Mouse (Mus musculus) forebrain, embryonic 16.5 days (tissue): ENCODE results near the gene Cacnb1. TPM values are rescaled to one million over a fixed set of nuclear protein-coding genes. Genes with fewer than 3 reads are reported as not detected.

Experiments
- ATAC-seq: fragments of 200-750 bp; cut with Nextera tagmentation; 2 replicates; pipeline ENCODE4 v1.8.0; 2017; ENCODE audit warnings: mild to moderate bottlenecking, moderate library complexity
- H3K27ac ChIP-seq: fragments of 300-500 bp; sonication (generic); 2 replicates; pipeline ENCODE4 v1.5.1; 2014; ENCODE audit warnings: low read length, control low read depth
- H3K27me3 ChIP-seq: fragments of 300-500 bp; sonication (generic); replicated peaks from 2 replicates; pipeline ENCODE4 v1.6.1; 2014; ENCODE audit warnings: low read length; ENCODE audit not compliant: control insufficient read depth, insufficient read depth
- H3K36me3 ChIP-seq: fragments of 300-500 bp; sonication (generic); 2 replicates; pipeline ENCODE4 v1.6.1; 2014; ENCODE audit not compliant: control insufficient read depth, insufficient read depth
- H3K4me1 ChIP-seq: fragments of 300-500 bp; sonication (generic); replicated peaks from 2 replicates; pipeline ENCODE4 v1.6.1; 2014; ENCODE audit warnings: low read length; ENCODE audit not compliant: control insufficient read depth, insufficient read depth
- H3K4me2 ChIP-seq: fragments of 300-500 bp; sonication (generic); 2 replicates; pipeline ENCODE4 v1.6.1; 2014; ENCODE audit warnings: mild to moderate bottlenecking, low read length, control low read depth
- H3K4me3 ChIP-seq: fragments of 300-500 bp; sonication (generic); replicated peaks from 2 replicates; pipeline ENCODE4 v1.5.1; 2014; ENCODE audit warnings: mild to moderate bottlenecking, low read length, control low read depth
- H3K9ac ChIP-seq: fragments of 300-500 bp; sonication (generic); replicated peaks from 2 replicates; pipeline ENCODE4 v1.6.1; 2014; ENCODE audit warnings: low read depth, low read length, control low read depth
- H3K9me3 ChIP-seq: fragments of 300-500 bp; sonication (generic); 2 replicates; pipeline ENCODE4 v1.6.1; 2016; ENCODE audit warnings: low read length; ENCODE audit not compliant: control insufficient read depth
- WGBS: fragments of 180-500 bp; shearing (Covaris S2); extraction: QIAGEN DNeasy Blood & Tissue Kit; methylation state at CpG from one replicate; pipeline ENCODE4 v1.1.7; 2014; 5-methylcytosine and 5-hydroxymethylcytosine counted together
- polyA plus RNA-seq: library from polyadenylated mRNA; unstranded; fragments of >200 nt; fragmentation: Nextera tagmentation; extraction: Ambion mirVana; gene quantifications from 2 replicates; pipeline ENCODE4 v1.2.1, GENCODE M21; 2015

The Cacnb1 gene
- polyA plus RNA-seq, 1 experiment from 2014 or later = 52.1 TPM

DNA sequence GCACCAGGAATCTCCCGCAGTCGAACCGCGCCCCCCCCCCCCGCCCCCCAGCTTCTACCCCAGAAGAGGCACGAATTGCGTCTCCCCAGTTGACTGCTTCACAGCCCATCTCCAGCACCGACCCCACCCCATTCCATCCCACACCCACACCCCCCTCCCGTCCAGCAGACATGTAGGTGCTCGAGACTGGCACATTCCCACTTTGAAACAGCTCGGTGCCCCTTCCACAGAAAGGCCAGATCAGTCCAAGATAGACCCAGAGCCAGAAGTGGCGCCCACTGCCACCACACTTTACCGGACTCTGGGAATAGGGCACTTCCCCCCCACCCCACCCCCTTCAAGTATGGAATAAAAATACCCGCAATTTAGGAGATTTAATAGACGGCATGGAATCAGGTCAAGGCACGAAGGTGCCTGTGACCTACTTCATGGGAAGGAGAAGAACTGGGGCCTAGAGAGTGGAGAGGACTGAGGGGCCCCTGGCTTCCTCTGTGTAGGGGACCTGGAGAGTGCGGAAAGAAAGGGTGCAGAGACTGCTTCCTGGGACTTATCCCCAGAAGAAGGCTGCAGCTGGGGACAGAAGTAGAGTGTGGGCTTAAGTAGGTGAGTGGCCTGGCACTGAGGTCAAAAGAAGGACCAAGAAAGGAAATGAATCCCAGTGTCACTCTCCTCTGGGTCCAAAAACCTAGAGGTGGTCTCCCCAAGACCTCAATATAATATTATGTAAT lies 35.9 kb downstream of the Cacnb1 start:
- WGBS = 23% methylated on average over 17 of the region's 17 CpGs
- H3K27ac ChIP-seq = no peak overlapping the region
- H3K9ac ChIP-seq = peak overlapping the region; percentile 60
- H3K4me3 ChIP-seq = peak overlapping the region; percentile 100
- H3K9me3 ChIP-seq = no peaks in the 10 kb centered on the region
- H3K27me3 ChIP-seq = peaks cover 20% of the 10 kb centered on the region
- peaks cover 22% of the 10 kb centered on the region for H3K4me1 ChIP-seq
- peak overlapping the region; percentile 76 for H3K4me2 ChIP-seq
- H3K36me3 ChIP-seq = no peaks in the 10 kb centered on the region
- ATAC-seq = no peak

GRCm38 (mm10) chr11:97985727-97986677 lies 36.8 kb downstream of the Cacnb1 start, which contains the start of gene Plxdc1:
Gene Plxdc1 (minus strand): TSS chr11:97986444.
- H3K4me1 ChIP-seq = peaks cover 22% of the 10 kb centered on the region
- H3K9ac ChIP-seq = peak within 1 kb of the TSS; percentile 60
- WGBS = 2% methylated on average over 58 of the region's 74 CpGs
- no peak for ATAC-seq
- H3K36me3 ChIP-seq = no peaks in the 10 kb centered on the region
- H3K4me2 ChIP-seq = peak within 1 kb of the TSS; percentile 76
- H3K27ac ChIP-seq = no peak within 1 kb of the TSS
- H3K9me3 ChIP-seq = no peaks in the 10 kb centered on the region
- H3K4me3 ChIP-seq = peak within 1 kb of the TSS; percentile 100
- peaks cover 20% of the 10 kb centered on the region for H3K27me3 ChIP-seq

- Histone ChIP-seq H3K4me1 (peaks cover 9% of the 10 kb centered on the region), H3K4me2 (no peak overlapping the region), H3K9ac (no peak overlapping the region), H3K9me3 (no peaks in the 10 kb centered on the region), H3K4me3 (no peak overlapping the region), H3K27ac (no peak overlapping the region), H3K36me3 (no peaks in the 10 kb centered on the region), H3K27me3 (peaks cover 20% of the 10 kb centered on the region)
- 77% methylated on average over 1 of the region's 1 CpGs for WGBS
- ATAC-seq = no peak
Observed at GRCm38 (mm10) chr11:97983983-97984382, 38.9 kb downstream of the Cacnb1 start.

DNA sequence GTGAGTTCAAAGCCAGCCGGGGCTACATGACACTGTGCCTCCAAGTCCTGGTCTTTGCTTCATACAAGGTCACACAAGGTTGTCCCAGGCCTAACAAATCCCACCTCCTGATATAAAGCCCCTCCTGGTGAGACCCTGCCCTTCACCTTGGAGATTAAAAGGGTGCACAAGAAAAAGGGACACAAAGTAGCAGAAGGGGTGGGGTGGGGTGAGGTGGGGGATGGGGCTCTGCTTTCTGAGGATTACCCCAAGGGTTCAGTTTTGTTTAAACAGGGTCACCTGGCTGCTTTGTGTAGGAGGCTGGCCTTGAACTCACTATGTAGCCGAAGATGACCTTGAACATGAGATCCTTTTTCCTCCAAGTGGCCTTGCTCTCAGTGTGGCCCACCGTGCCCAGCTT lies 39.3 kb downstream of the Cacnb1 start:
- ATAC-seq = no peak
- peaks cover 20% of the 10 kb centered on the region for H3K27me3 ChIP-seq
- H3K4me1 ChIP-seq = peaks cover 9% of the 10 kb centered on the region
- no peak overlapping the region for H3K4me3 ChIP-seq
- WGBS = 87% methylated on average over 3 of the region's 3 CpGs
- no peak overlapping the region for H3K27ac ChIP-seq
- H3K9me3 ChIP-seq = no peaks in the 10 kb centered on the region
- no peak overlapping the region for H3K9ac ChIP-seq
- no peaks in the 10 kb centered on the region for H3K36me3 ChIP-seq
- H3K4me2 ChIP-seq = no peak overlapping the region

DNA sequence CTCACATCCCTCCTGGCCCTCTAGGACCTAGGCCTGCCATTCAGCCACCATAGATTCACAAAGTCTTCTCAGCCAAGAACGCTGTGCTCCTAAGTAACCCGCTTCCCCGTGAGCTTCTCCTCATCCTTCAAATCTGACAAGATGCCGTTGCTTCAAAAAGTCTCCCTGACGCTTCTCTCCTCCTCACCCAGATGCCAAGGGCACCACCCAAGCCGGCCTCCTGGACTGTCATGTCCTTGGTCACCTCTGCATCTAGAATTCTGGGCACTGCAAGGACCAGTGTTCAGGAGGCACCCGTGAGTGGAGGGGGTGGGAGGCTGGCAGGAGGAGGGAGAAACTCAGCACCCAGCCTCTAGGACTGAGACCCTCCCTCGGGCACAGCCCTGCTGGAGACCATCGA lies 40.1 kb downstream of the Cacnb1 start:
- Histone ChIP-seq H3K4me1 (peaks cover 9% of the 10 kb centered on the region), H3K27me3 (peaks cover 20% of the 10 kb centered on the region), H3K9ac (no peak overlapping the region), H3K36me3 (no peaks in the 10 kb centered on the region), H3K4me2 (no peak overlapping the region), H3K27ac (no peak overlapping the region), H3K9me3 (no peaks in the 10 kb centered on the region), H3K4me3 (no peak overlapping the region)
- ATAC-seq = no peak
- 89% methylated on average over 9 of the region's 9 CpGs for WGBS

GRCm38 (mm10) chr11:97980531-97980966 lies 42.3 kb downstream of the Cacnb1 start:
- Histone ChIP-seq H3K4me1 (no peaks in the 10 kb centered on the region), H3K4me2 (no peak overlapping the region), H3K9ac (no peak overlapping the region), H3K4me3 (no peak overlapping the region), H3K27me3 (peaks cover 13% of the 10 kb centered on the region), H3K36me3 (no peaks in the 10 kb centered on the region), H3K27ac (no peak overlapping the region), H3K9me3 (no peaks in the 10 kb centered on the region)
- ATAC-seq = no peak
- WGBS = 67% methylated on average over 9 of the region's 9 CpGs

GRCm38 (mm10) chr11:97979824-97980495 lies 42.9 kb downstream of the Cacnb1 start:
- Histone ChIP-seq H3K9me3 (no peaks in the 10 kb centered on the region), H3K4me3 (no peak overlapping the region), H3K4me2 (no peak overlapping the region), H3K36me3 (no peaks in the 10 kb centered on the region), H3K9ac (no peak overlapping the region), H3K4me1 (no peaks in the 10 kb centered on the region), H3K27me3 (peaks cover 8% of the 10 kb centered on the region; the same call in 1 of the 2 replicates), H3K27ac (no peak overlapping the region)
- WGBS = 72% methylated on average over 10 of the region's 10 CpGs
- ATAC-seq = no peak

DNA sequence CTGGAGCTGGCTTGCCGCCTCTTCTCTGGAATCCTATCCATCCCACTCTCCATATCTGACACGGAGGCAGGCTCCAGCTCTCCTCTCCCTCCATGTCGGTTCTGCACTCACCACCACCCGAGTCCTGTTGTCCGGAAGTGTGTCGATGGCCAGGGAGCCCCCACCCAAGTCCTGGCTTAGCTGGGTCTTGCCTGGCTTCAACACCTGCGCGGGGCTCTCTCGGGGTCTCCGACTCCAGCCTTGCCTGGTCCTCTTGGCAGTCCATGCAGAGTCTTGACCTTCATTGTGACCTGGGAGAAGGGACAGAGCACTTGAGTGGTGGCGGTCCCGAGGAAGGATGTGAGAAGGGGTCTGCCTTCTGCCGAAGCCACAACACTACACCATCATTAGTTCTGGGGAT lies 44.4 kb downstream of the Cacnb1 start:
- Histone ChIP-seq H3K36me3 (no peaks in the 10 kb centered on the region), H3K27me3 (no peaks in the 10 kb centered on the region), H3K9ac (no peak overlapping the region), H3K9me3 (no peaks in the 10 kb centered on the region), H3K27ac (no peak overlapping the region), H3K4me3 (no peak overlapping the region), H3K4me2 (no peak overlapping the region), H3K4me1 (no peaks in the 10 kb centered on the region)
- ATAC-seq = no peak
- WGBS = 88% methylated on average over 13 of the region's 13 CpGs

GRCm38 (mm10) chr11:97977797-97978196 lies 45.0 kb downstream of the Cacnb1 start:
- H3K9me3 ChIP-seq = no peaks in the 10 kb centered on the region
- WGBS = 78% methylated on average over 5 of the region's 5 CpGs
- ATAC-seq = no peak

More at GRCm38 (mm10) chr11:97977797-97978196, 45.0 kb downstream of the Cacnb1 start:
- Histone ChIP-seq H3K27ac (no peak overlapping the region), H3K27me3 (no peaks in the 10 kb centered on the region), H3K36me3 (no peaks in the 10 kb centered on the region), H3K4me1 (no peaks in the 10 kb centered on the region), H3K4me2 (no peak overlapping the region), H3K9ac (no peak overlapping the region), H3K4me3 (no peak overlapping the region)
